ENCODE assay signal across 8 mouse cellular contexts in the genomic region with DNA sequence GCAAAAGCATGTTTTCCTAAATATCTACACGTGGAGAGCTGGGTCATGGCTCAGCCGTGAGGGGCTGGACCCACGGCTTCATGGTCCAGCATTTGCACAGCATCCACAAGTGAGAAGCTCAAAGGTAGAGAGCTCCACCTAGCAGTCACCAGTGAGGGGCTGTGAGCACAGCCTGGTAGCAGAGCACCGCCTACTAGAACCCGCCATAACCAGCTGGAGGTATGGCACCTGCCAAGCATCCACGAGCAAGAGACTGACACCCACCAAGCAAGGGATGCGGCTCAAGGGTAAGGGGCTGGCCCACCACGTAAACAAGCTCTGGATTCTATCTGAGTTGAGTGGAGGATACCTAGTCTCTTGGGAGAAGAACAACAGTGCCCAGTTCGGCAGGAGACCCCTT. TPM values are rescaled to one million over a fixed set of nuclear protein-coding genes. Genes with fewer than 3 reads are reported as not detected.
DNase-seq lines count a peak whose midpoint lies in the region; ATAC-seq and TF ChIP-seq lines count a peak whose summit lies in the region.

No protein-coding gene starts in this region.

- TF ChIP-seq POLR2A in lung, adult 2 months (IDR thresholded peaks at IDR 0.05; ENCODE audit: borderline replicate concordance, extremely low read depth, low read depth, low read length) = no peak

- H3K27me3 ChIP-seq in embryonic facial prominence, embryonic 10.5 days (replicated peaks; ENCODE audit: low read depth, poor library complexity, severe bottlenecking) = no peaks in the 10 kb centered on the region
- H3K27me3 ChIP-seq in intestine, postnatal 0 days (replicated peaks; ENCODE audit: control insufficient read depth, insufficient read depth, low read length) = no peaks in the 10 kb centered on the region
- no peaks in the 10 kb centered on the region for H3K27me3 ChIP-seq in midbrain, embryonic 15.5 days (replicated peaks)

- H3K9me3 ChIP-seq in embryonic facial prominence, embryonic 10.5 days = no peaks in the 10 kb centered on the region
- H3K9me3 ChIP-seq in intestine, postnatal 0 days (ENCODE audit: control insufficient read depth) = no peaks in the 10 kb centered on the region
- no peaks in the 10 kb centered on the region for H3K9me3 ChIP-seq in midbrain, embryonic 15.5 days

- peak overlapping the region; percentile 26 for H3K4me3 ChIP-seq in lung, adult 2 months (replicated peaks; ENCODE audit: extremely low read depth, low read depth, low read length)
- H3K4me3 ChIP-seq in embryonic facial prominence, embryonic 10.5 days = peak overlapping the region; percentile 86
- peak overlapping the region; percentile 87 for H3K4me3 ChIP-seq in intestine, postnatal 0 days (ENCODE audit: low read depth, low read length)
- peak overlapping the region; percentile 76 for H3K4me3 ChIP-seq in midbrain, embryonic 15.5 days

- peak overlapping the region; percentile 93 for H3K4me2 ChIP-seq in intestine, postnatal 0 days (replicated peaks; ENCODE audit: low read depth)
- H3K4me2 ChIP-seq in midbrain, embryonic 15.5 days = peak overlapping the region; percentile 83

- ATAC-seq in intestine, postnatal 0 days = no peak
- no peak for ATAC-seq in midbrain, embryonic 15.5 days (replicated peaks)

- H3K27ac ChIP-seq in embryonic facial prominence, embryonic 10.5 days (replicated peaks) = peak overlapping the region; percentile 91; the same call in 1 of the 2 replicates
- H3K27ac ChIP-seq in intestine, postnatal 0 days (ENCODE audit: low read depth, low read length) = 0 out of 2 replicates have a peak overlapping the region, but pooled peaks have one; percentile 37
- H3K27ac ChIP-seq in midbrain, embryonic 15.5 days = no peak overlapping the region

- TF ChIP-seq CTCF in lung, adult 2 months (IDR thresholded peaks at IDR 0.05; ENCODE audit: insufficient read depth, low read length) = no peak
- TF ChIP-seq CTCF in intestine, postnatal 0 days (IDR thresholded peaks at IDR 0.05; ENCODE audit: low read depth) = peak; percentile 58

- H3K4me1 ChIP-seq in lung, adult 2 months (ENCODE audit: control insufficient read depth, insufficient read depth, low read length) = peaks cover 7% of the 10 kb centered on the region
- peaks cover 35% of the 10 kb centered on the region for H3K4me1 ChIP-seq in embryonic facial prominence, embryonic 10.5 days
- 0 out of 2 replicates have a peak, but pooled peaks cover 9% of the 10 kb centered on the region for H3K4me1 ChIP-seq in intestine, postnatal 0 days (replicated peaks; ENCODE audit: control insufficient read depth, insufficient read depth, low read length)
- peaks cover 28% of the 10 kb centered on the region for H3K4me1 ChIP-seq in midbrain, embryonic 15.5 days

- peaks cover 52% of the 10 kb centered on the region for H3K36me3 ChIP-seq in embryonic facial prominence, embryonic 10.5 days (replicated peaks)
- peaks cover 21% of the 10 kb centered on the region for H3K36me3 ChIP-seq in intestine, postnatal 0 days (ENCODE audit: control insufficient read depth, insufficient read depth)
- H3K36me3 ChIP-seq in midbrain, embryonic 15.5 days (replicated peaks) = peaks cover 15% of the 10 kb centered on the region

- 73% methylated on average over 9 of the region's 9 CpGs for WGBS in lung, adult 2 months
- WGBS in embryonic facial prominence, embryonic 10.5 days = 84% methylated on average over 9 of the region's 9 CpGs
- 71% methylated on average over 9 of the region's 9 CpGs for WGBS in intestine, postnatal 0 days
- 79% methylated on average over 9 of the region's 9 CpGs for WGBS in midbrain, embryonic 15.5 days

- DNase-seq in lung, adult 2 months = no peak
- no peak for DNase-seq in lung, postnatal 36 days
- DNase-seq in embryonic facial prominence, embryonic 10.5 days (ENCODE audit: low spot score) = no peak
- DNase-seq in natural killer cell, adult 2 months (ENCODE audit: low spot score in 2 of 2) = no peak
- no peak for DNase-seq in urinary bladder, postnatal 25 days (ENCODE audit: low spot score)
- DNase-seq in c-Kit-positive CD71-positive TER-119-positive erythroid progenitor cells, embryonic 14.5 days (ENCODE audit: low spot score) = no peak

- peak overlapping the region; percentile 73 for H3K9ac ChIP-seq in intestine, postnatal 0 days (ENCODE audit: low read depth, low read length)
- peak overlapping the region; percentile 84 for H3K9ac ChIP-seq in midbrain, embryonic 15.5 days

RNA-seq across cellular contexts. Expression of a gene that starts 1.1 kb away (rescaled TPM):
- polyA plus RNA-seq in lung, adult 2 months (2012; rRNA removed) = 117 and 128 TPM in 2 replicates
- polyA plus RNA-seq in embryonic facial prominence, embryonic 10.5 days (2016; fragmentation: Nextera tagmentation; extraction: Ambion mirVana) = 243 and 247 TPM in 2 replicates
- polyA plus RNA-seq in intestine, postnatal 0 days (2015; fragmentation: Nextera tagmentation; extraction: Ambion mirVana) = 173 and 180 TPM in 2 replicates
- 257 and 261 TPM in 2 replicates for polyA plus RNA-seq in midbrain, embryonic 15.5 days (2015; fragmentation: Nextera tagmentation; extraction: Ambion mirVana)

RNA-seq across cellular contexts. Expression of a gene that starts 5.9 kb away (rescaled TPM):
- polyA plus RNA-seq in lung, adult 2 months (2012; rRNA removed) = 2,878 and 3,367 TPM in 2 replicates
- polyA plus RNA-seq in embryonic facial prominence, embryonic 10.5 days (2016; fragmentation: Nextera tagmentation; extraction: Ambion mirVana) = 5,460 and 5,734 TPM in 2 replicates
- polyA plus RNA-seq in intestine, postnatal 0 days (2015; fragmentation: Nextera tagmentation; extraction: Ambion mirVana) = 13,232 and 14,059 TPM in 2 replicates
- 6,021 and 6,209 TPM in 2 replicates for polyA plus RNA-seq in midbrain, embryonic 15.5 days (2015; fragmentation: Nextera tagmentation; extraction: Ambion mirVana)

RNA-seq across cellular contexts. Expression of a gene that starts 16.1 kb away (rescaled TPM):
- 0.11 and 0.17 TPM in 2 replicates for polyA plus RNA-seq in lung, adult 2 months (2012; rRNA removed)
- polyA plus RNA-seq in embryonic facial prominence, embryonic 10.5 days (2016; fragmentation: Nextera tagmentation; extraction: Ambion mirVana) = 0.93 and 1.4 TPM in 2 replicates
- 0.65 and 0.78 TPM in 2 replicates for polyA plus RNA-seq in intestine, postnatal 0 days (2015; fragmentation: Nextera tagmentation; extraction: Ambion mirVana)
- 0.08 and 0.23 TPM in 2 replicates for polyA plus RNA-seq in midbrain, embryonic 15.5 days (2015; fragmentation: Nextera tagmentation; extraction: Ambion mirVana)

RNA-seq across cellular contexts. Expression of a gene that starts 21.1 kb away (rescaled TPM):
- polyA plus RNA-seq in lung, adult 2 months (2012; rRNA removed) = not detected in 2 replicates
- not detected in 2 replicates for polyA plus RNA-seq in embryonic facial prominence, embryonic 10.5 days (2016; fragmentation: Nextera tagmentation; extraction: Ambion mirVana)
- polyA plus RNA-seq in intestine, postnatal 0 days (2015; fragmentation: Nextera tagmentation; extraction: Ambion mirVana) = not detected in 2 replicates
- not detected in 2 replicates for polyA plus RNA-seq in midbrain, embryonic 15.5 days (2015; fragmentation: Nextera tagmentation; extraction: Ambion mirVana)

RNA-seq across cellular contexts. Expression of a gene that starts 23.1 kb away (rescaled TPM):
- 4.4 and 5.4 TPM in 2 replicates for polyA plus RNA-seq in lung, adult 2 months (2012; rRNA removed)
- 5.7 and 7.4 TPM in 2 replicates for polyA plus RNA-seq in embryonic facial prominence, embryonic 10.5 days (2016; fragmentation: Nextera tagmentation; extraction: Ambion mirVana)
- polyA plus RNA-seq in intestine, postnatal 0 days (2015; fragmentation: Nextera tagmentation; extraction: Ambion mirVana) = 1.1 and 1.2 TPM in 2 replicates
- polyA plus RNA-seq in midbrain, embryonic 15.5 days (2015; fragmentation: Nextera tagmentation; extraction: Ambion mirVana) = 4.0 and 4.1 TPM in 2 replicates

Comparison
In these comparisons a context has a peak if more than half of its experiments do, and no peak if none do; other contexts are left out.
1. H3K4me3 ChIP-seq: peak in every context shown above with its lines; median percentile 87 in intestine, postnatal 0 days; 86 in embryonic facial prominence, embryonic 10.5 days; 76 in midbrain, embryonic 15.5 days; 26 in lung, adult 2 months.